Mouse (Mus musculus): Measurements from ENCODE around the gene Ehd1.

- no peak for TF ChIP-seq CTCF (IDR thresholded peaks at IDR 0.05; ENCODE audit: insufficient read depth, low read depth, low read length)
- TF ChIP-seq POLR2A (IDR thresholded peaks at IDR 0.05; ENCODE audit: insufficient read depth, low read depth, low read length) = no peak
These were observed 45.5 kb upstream of the Ehd1 start for GRCm38 (mm10) chr19:6231036-6231435.
